ENCODE assay signal across 8 mouse cellular contexts in genomic region chr5:122422071-122422964, GRCm38 (mm10). TPM values are rescaled to one million over a fixed set of nuclear protein-coding genes. Genes with fewer than 3 reads are reported as not detected.
DNase-seq lines count a peak whose midpoint lies in the region; ATAC-seq and TF ChIP-seq lines count a peak whose summit lies in the region.

No protein-coding gene starts in this region.

- ATAC-seq in cerebellum, adult (ENCODE audit: insufficient number of reproducible peaks, low FRiP score, low TSS enrichment): peak; percentile 83; the same call in 1 of the 2 replicates
- peak; percentile 94 for ATAC-seq in forebrain, embryonic 14.5 days
- ATAC-seq in neural tube, embryonic 15.5 days (ENCODE audit: low FRiP score): peak; percentile 92

- peaks cover 3% of the 10 kb centered on the region for H3K4me1 ChIP-seq in ES-Bruce4 (ENCODE audit: control insufficient read depth, insufficient read depth, low read length)
- H3K4me1 ChIP-seq in forebrain, embryonic 14.5 days (ENCODE audit: control insufficient read depth, insufficient read depth, low read length): peaks cover 12% of the 10 kb centered on the region
- H3K4me1 ChIP-seq in neural tube, embryonic 15.5 days: peaks cover 22% of the 10 kb centered on the region

- DNase-seq in forebrain, embryonic 14.5 days (ENCODE audit: low spot score): peak; percentile 91
- peak; percentile 90 to 94 for DNase-seq in heart, postnatal 14 days
- DNase-seq in layer of hippocampus, adult 11-12 months (ENCODE audit: low spot score): peak; percentile 89
- DNase-seq in lung, adult 18-20 months: peak; percentile 87 to 88
- peak; percentile 88 for DNase-seq in testis, postnatal 14 days (ENCODE audit: low spot score)

- under 1% methylated on average over 73 of the region's 73 CpGs for WGBS in forebrain, embryonic 14.5 days
- WGBS in neural tube, embryonic 15.5 days: under 1% methylated on average over 72 of the region's 73 CpGs

- intact Hi-C loops in heart, postnatal 14 days (cut with DNase I): loop anchor here (5.0 kb wide), 1 partner anchor 305 kb away; no protein-coding TSS in a partner anchor

- TF ChIP-seq POLR2A in ES-Bruce4 (IDR thresholded peaks at IDR 0.05; ENCODE audit: insufficient read depth, low read length): no peak

- no peaks in the 10 kb centered on the region for H3K9me3 ChIP-seq in ES-Bruce4 (replicated peaks; ENCODE audit: control insufficient read depth, insufficient read depth, low read length, poor library complexity, severe bottlenecking)
- no peaks in the 10 kb centered on the region for H3K9me3 ChIP-seq in forebrain, embryonic 14.5 days (replicated peaks; ENCODE audit: control insufficient read depth, low read length)
- H3K9me3 ChIP-seq in neural tube, embryonic 15.5 days (replicated peaks): no peaks in the 10 kb centered on the region

- H3K27ac ChIP-seq in ES-Bruce4 (ENCODE audit: insufficient read depth, low read length): peak overlapping the region; percentile 64; the same call in 1 of the 2 replicates
- peak overlapping the region; percentile 93 for H3K27ac ChIP-seq in forebrain, embryonic 14.5 days (ENCODE audit: low read depth, low read length)
- peak overlapping the region; percentile 97 for H3K27ac ChIP-seq in neural tube, embryonic 15.5 days (replicated peaks)

- 0 out of 2 replicates have a peak, but pooled peaks cover 2% of the 10 kb centered on the region for H3K36me3 ChIP-seq in ES-Bruce4 (ENCODE audit: control insufficient read depth, insufficient read depth, low read length, poor library complexity, severe bottlenecking)
- H3K36me3 ChIP-seq in forebrain, embryonic 14.5 days (ENCODE audit: control insufficient read depth, insufficient read depth, low read length): peaks cover 8% of the 10 kb centered on the region; the same call in 1 of the 2 replicates
- H3K36me3 ChIP-seq in neural tube, embryonic 15.5 days: no peaks in the 10 kb centered on the region

- no peaks in the 10 kb centered on the region for H3K27me3 ChIP-seq in ES-Bruce4 (ENCODE audit: control insufficient read depth, insufficient read depth, low read length, poor library complexity, severe bottlenecking)
- no peaks in the 10 kb centered on the region for H3K27me3 ChIP-seq in forebrain, embryonic 14.5 days (replicated peaks; ENCODE audit: control insufficient read depth, insufficient read depth, low read length)
- no peaks in the 10 kb centered on the region for H3K27me3 ChIP-seq in neural tube, embryonic 15.5 days (replicated peaks)

- H3K9ac ChIP-seq in ES-Bruce4 (ENCODE audit: low read depth, poor library complexity, severe bottlenecking): peak overlapping the region; percentile 95
- H3K9ac ChIP-seq in forebrain, embryonic 14.5 days (ENCODE audit: low read length): peak overlapping the region; percentile 90
- H3K9ac ChIP-seq in neural tube, embryonic 15.5 days (replicated peaks): peak overlapping the region; percentile 86

- TF ChIP-seq CTCF in ES-Bruce4 (IDR thresholded peaks at IDR 0.05; ENCODE audit: low read depth, low read length): peak; percentile 4

- H3K4me2 ChIP-seq in forebrain, embryonic 14.5 days (ENCODE audit: low read length): peak overlapping the region; percentile 89
- H3K4me2 ChIP-seq in neural tube, embryonic 15.5 days: peak overlapping the region; percentile 88

- H3K4me3 ChIP-seq in ES-Bruce4 (ENCODE audit: low read depth, low read length): peak overlapping the region; percentile 98
- H3K4me3 ChIP-seq in forebrain, embryonic 14.5 days (ENCODE audit: low read depth, low read length): peak overlapping the region; percentile 98
- H3K4me3 ChIP-seq in neural tube, embryonic 15.5 days (replicated peaks): peak overlapping the region; percentile 99

- no peak for TF ChIP-seq EP300 in ES-Bruce4 (IDR thresholded peaks at IDR 0.05; ENCODE audit: insufficient read depth, low read depth, low read length)

RNA-seq across cellular contexts. Expression of gene Anapc7, which starts 0.8 kb away (rescaled TPM):
- 41.7 and 41.9 TPM in 2 replicates for polyA plus RNA-seq in ES-Bruce4 (2011; ENCODE audit: insufficient read depth, insufficient read length, low read depth, missing spikeins)
- 33.1 and 37.3 TPM in 2 replicates for polyA plus RNA-seq in forebrain, embryonic 14.5 days (2014; fragmentation: Nextera tagmentation; extraction: Ambion mirVana)
- 10 to 100 TPM; 33.9 to 37.5 TPM for total RNA-seq in heart, postnatal 14 days (2021)
- polyA plus RNA-seq in neural tube, embryonic 15.5 days (2015; fragmentation: Nextera tagmentation; extraction: Ambion mirVana): 47.3 and 47.5 TPM in 2 replicates

RNA-seq across cellular contexts. Expression of gene Arpc3, which starts 30.6 kb away (rescaled TPM):
- polyA plus RNA-seq in ES-Bruce4 (2011; ENCODE audit: insufficient read depth, insufficient read length, low read depth, missing spikeins): 289 and 303 TPM in 2 replicates
- polyA plus RNA-seq in forebrain, embryonic 14.5 days (2014; fragmentation: Nextera tagmentation; extraction: Ambion mirVana): 95.5 and 119 TPM in 2 replicates
- total RNA-seq in heart, postnatal 14 days (2021): 100 to 1,000 TPM; 104 to 115 TPM
- polyA plus RNA-seq in neural tube, embryonic 15.5 days (2015; fragmentation: Nextera tagmentation; extraction: Ambion mirVana): 163 and 167 TPM in 2 replicates

RNA-seq across cellular contexts. Expression of gene Fam216a, which starts 50.2 kb away (rescaled TPM):
- polyA plus RNA-seq in ES-Bruce4 (2011; ENCODE audit: insufficient read depth, insufficient read length, low read depth, missing spikeins): 57.0 and 58.5 TPM in 2 replicates
- polyA plus RNA-seq in forebrain, embryonic 14.5 days (2014; fragmentation: Nextera tagmentation; extraction: Ambion mirVana): 146 and 157 TPM in 2 replicates
- 10 to 100 TPM; 15.1 to 16.5 TPM for total RNA-seq in heart, postnatal 14 days (2021)
- 133 and 152 TPM in 2 replicates for polyA plus RNA-seq in neural tube, embryonic 15.5 days (2015; fragmentation: Nextera tagmentation; extraction: Ambion mirVana)

RNA-seq across cellular contexts. Expression of gene Gpn3, which starts 50.6 kb away (rescaled TPM):
- 69.3 and 71.9 TPM in 2 replicates for polyA plus RNA-seq in ES-Bruce4 (2011; ENCODE audit: insufficient read depth, insufficient read length, low read depth, missing spikeins)
- 54.9 and 57.2 TPM in 2 replicates for polyA plus RNA-seq in forebrain, embryonic 14.5 days (2014; fragmentation: Nextera tagmentation; extraction: Ambion mirVana)
- 10 to 100 TPM; 23.1 to 25.6 TPM for total RNA-seq in heart, postnatal 14 days (2021)
- polyA plus RNA-seq in neural tube, embryonic 15.5 days (2015; fragmentation: Nextera tagmentation; extraction: Ambion mirVana): 45.7 and 51.5 TPM in 2 replicates

Comparison
In these comparisons a context has a peak if more than half of its experiments do, and no peak if none do; other contexts are left out.
1. Peak in every context shown above with its lines: DNase-seq, ATAC-seq, H3K4me3 ChIP-seq and H3K27ac ChIP-seq.